Mouse (Mus musculus) E14TG2a.4 (cell line): ENCODE results near the gene Nob1.

ENCODE experiments used
- CTCF ChIP-seq: conservative IDR thresholded peaks from 2 replicates; pipeline ENCODE4 v1.5.1; 2014; ENCODE audit warnings: low read length
- NANOG ChIP-seq: IDR thresholded peaks from 2 replicates; pipeline ENCODE4 v1.6.1; 2014; ENCODE audit warnings: borderline replicate concordance, low read length, mixed read lengths
- POU5F1 ChIP-seq: IDR thresholded peaks from 2 replicates; pipeline ENCODE4 v1.6.1; 2014; ENCODE audit warnings: low read length, borderline replicate concordance

GRCm38 (mm10) chr8:107453386-107453785 is 28.5 kb upstream of the Nob1 start:
- TF ChIP-seq CTCF: no peak
- no peak for TF ChIP-seq NANOG
- TF ChIP-seq POU5F1: no peak
